Mouse (Mus musculus) kidney, embryonic 16.5 days (tissue): ENCODE measurements around the gene 1700029F12Rik. TPM values are rescaled to one million over a fixed set of nuclear protein-coding genes. Genes with fewer than 3 reads are reported as not detected.

ENCODE experiments used
- ATAC-seq: fragments of 200-750 bp; cut with Nextera tagmentation; 2 replicates; pipeline ENCODE4 v1.8.0; 2017; ENCODE audit warnings: moderate TSS enrichment; ENCODE audit not compliant: low FRiP score, low TSS enrichment
- H3K27ac ChIP-seq: fragments of 300-500 bp; sonication (generic); 2 replicates; pipeline ENCODE4 v1.5.1; 2014; ENCODE audit warnings: low read length
- H3K27me3 ChIP-seq: fragments of 300-500 bp; sonication (generic); 2 replicates; pipeline ENCODE4 v1.6.1; 2014; ENCODE audit warnings: low read length, control low read depth, mixed read lengths; ENCODE audit not compliant: insufficient read depth
- H3K36me3 ChIP-seq: fragments of 300-500 bp; sonication (generic); 2 replicates; pipeline ENCODE4 v1.6.1; 2014; ENCODE audit warnings: low read length, control low read depth, mixed read lengths; ENCODE audit not compliant: insufficient read depth
- H3K4me1 ChIP-seq: fragments of 300-500 bp; sonication (generic); 2 replicates; pipeline ENCODE4 v1.6.1; 2014; ENCODE audit warnings: low read length, control low read depth, mixed read lengths; ENCODE audit not compliant: insufficient read depth
- H3K4me2 ChIP-seq: fragments of 300-500 bp; sonication (generic); replicated peaks from 2 replicates; pipeline ENCODE4 v1.6.1; 2014; ENCODE audit warnings: low read depth, low read length
- H3K4me3 ChIP-seq: fragments of 300-500 bp; sonication (generic); 2 replicates; pipeline ENCODE4 v1.5.1; 2014; ENCODE audit warnings: mild to moderate bottlenecking, low read length
- H3K9ac ChIP-seq: fragments of 300-500 bp; sonication (generic); replicated peaks from 2 replicates; pipeline ENCODE4 v1.6.1; 2014; ENCODE audit warnings: low read length
- H3K9me3 ChIP-seq: fragments of 300-500 bp; sonication (generic); 2 replicates; pipeline ENCODE4 v1.6.1; 2016; ENCODE audit warnings: low read length, control low read depth
- WGBS: fragments of 180-500 bp; shearing (Covaris S2); extraction: QIAGEN DNeasy Blood & Tissue Kit; methylation state at CpG from one replicate; pipeline ENCODE4 v1.1.7; 2014; 5-methylcytosine and 5-hydroxymethylcytosine counted together
- polyA plus RNA-seq: library from polyadenylated mRNA; unstranded; fragments of >200 nt; fragmentation: Nextera tagmentation; extraction: Ambion mirVana; gene quantifications from 2 replicates; pipeline ENCODE4 v1.2.1, GENCODE M21; 2015

1700029F12Rik gene
- polyA plus RNA-seq, 1 experiment from 2014 or later: not detected

DNA sequence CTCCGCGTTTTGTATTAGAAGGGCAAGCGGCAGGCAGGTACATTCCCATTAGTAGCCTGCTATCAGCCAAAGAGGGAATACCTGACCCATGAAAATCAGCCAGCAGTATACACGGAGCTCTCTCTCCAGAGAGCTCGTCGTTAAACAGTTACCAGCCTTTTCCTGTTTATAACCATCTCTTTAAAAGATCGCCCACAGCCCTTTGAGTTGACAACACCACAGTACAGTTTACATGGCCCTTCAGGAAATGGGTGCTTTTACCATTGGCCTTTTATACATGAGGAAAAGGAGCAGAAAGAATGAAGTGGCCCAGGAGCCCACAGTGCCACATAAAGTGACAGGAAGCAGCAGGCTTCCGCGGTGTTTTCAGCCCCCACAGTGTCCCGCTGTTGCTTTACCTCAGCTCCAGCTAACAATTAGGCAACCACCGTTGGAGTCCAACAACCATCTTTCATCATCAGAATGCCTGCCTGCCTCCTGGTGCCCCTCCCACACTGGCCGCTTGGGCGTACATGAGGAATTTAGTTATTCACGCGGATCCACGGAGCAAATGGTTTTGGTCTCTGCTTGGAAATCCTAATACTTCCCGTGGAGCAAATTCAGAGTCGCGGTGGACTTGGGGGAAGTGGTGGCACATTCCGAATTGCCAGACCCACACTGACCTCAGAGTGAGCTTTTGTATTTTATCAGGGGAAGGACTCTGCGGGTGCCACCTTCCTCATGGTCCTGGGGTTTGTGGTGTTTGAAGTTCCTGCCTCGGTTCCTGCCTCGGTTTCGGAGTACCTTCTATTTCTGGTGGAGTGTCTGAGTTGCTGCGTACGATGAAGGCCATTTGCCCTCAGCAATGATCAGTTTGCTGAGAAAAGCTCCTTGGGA, 50.7 kb downstream of the 1700029F12Rik start:
- Histone ChIP-seq H3K36me3 (no peaks in the 10 kb centered on the region), H3K9me3 (no peaks in the 10 kb centered on the region), H3K4me3 (peak overlapping the region; percentile 11; the same call in 1 of the 2 replicates), H3K4me2 (peak overlapping the region; percentile 48), H3K4me1 (peaks cover 22% of the 10 kb centered on the region), H3K27me3 (no peaks in the 10 kb centered on the region), H3K27ac (peak overlapping the region; percentile 35), H3K9ac (no peak overlapping the region; the same call in 1 of the 2 replicates)
- peak; percentile 80 for ATAC-seq
- whole genome bisulfite sequencing: 37% methylated on average over 26 of the region's 26 CpGs

DNA sequence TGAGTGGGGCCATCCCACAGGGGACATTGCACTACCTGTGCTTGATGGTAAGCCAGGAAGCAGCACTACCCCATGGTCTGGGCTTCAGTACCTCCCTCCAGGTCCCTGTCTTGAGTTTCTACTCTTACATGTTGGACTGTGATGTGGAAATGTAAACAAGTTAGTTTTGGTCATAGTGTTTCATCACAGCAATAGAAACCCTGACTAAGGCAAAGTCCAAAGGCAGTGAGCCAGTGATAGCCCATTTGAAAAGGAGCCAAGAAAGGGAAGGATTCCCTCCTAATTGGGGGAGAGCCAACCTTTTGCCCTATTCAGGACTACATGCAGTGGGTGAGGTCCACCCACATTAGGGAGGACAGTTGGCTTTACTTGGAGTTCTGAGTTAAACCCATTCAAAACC, 53.6 kb downstream of the 1700029F12Rik start:
- no peaks in the 10 kb centered on the region for H3K36me3 ChIP-seq
- H3K9ac ChIP-seq: no peak overlapping the region
- H3K27ac ChIP-seq: no peak overlapping the region
- no peaks in the 10 kb centered on the region for H3K27me3 ChIP-seq
- no peak for ATAC-seq
- H3K9me3 ChIP-seq: no peaks in the 10 kb centered on the region
- H3K4me3 ChIP-seq: no peak overlapping the region
- no peak overlapping the region for H3K4me2 ChIP-seq
- peaks cover 17% of the 10 kb centered on the region for H3K4me1 ChIP-seq

DNA sequence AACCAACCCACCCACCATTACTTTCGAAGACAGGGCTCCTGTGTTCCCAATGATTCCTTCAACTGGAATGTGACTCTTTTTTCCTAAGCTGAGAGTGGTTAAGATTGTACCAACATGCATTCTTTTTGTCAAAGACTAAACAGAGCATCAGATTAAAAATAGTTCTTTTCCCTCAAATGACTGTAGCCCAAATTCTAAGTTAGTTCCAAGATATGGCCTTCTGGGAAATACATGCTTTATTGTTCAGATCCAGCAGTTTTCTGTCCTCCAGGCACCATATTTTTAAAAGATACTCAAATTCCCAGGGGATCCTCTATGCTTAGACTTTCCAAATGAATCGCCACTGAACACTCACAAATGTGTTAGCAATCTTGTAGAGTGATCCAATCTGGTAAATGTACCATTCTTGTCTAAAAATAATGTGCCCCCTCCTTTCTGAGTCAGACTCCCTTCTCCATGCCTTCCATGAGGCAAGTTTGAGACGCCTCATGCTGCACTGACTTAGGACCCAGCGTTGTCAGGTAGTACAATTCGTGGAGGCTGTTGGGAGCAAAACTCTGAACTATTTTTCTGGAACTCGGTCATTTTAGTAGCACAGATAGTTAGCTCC, 57.1 kb downstream of the 1700029F12Rik start:
- Histone ChIP-seq H3K27ac (no peak overlapping the region), H3K27me3 (no peaks in the 10 kb centered on the region), H3K4me2 (no peak overlapping the region), H3K4me3 (no peak overlapping the region), H3K9me3 (no peaks in the 10 kb centered on the region), H3K36me3 (no peaks in the 10 kb centered on the region), H3K9ac (no peak overlapping the region), H3K4me1 (no peaks in the 10 kb centered on the region)
- WGBS: 89% methylated on average over 6 of the region's 6 CpGs
- no peak for ATAC-seq

DNA sequence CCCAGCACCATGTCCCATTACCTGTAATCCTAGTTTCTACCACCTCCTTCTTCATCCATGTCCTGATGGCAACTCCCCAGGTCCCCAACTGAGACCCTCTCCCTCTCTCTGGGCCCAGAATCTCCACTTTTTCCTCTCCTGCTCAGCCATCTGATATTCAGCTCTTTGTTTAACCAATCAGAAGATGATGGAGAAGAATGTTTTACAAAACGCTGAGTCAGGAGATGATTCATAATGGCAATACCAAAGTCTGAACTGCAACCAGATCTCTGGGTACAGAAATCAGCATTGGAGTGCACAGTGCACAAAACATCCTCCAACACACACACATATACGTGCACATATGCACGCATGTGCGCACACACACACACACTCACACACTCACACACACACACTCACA, 60.8 kb downstream of the 1700029F12Rik start:
- no peak for ATAC-seq
- Histone ChIP-seq H3K27ac (no peak overlapping the region), H3K4me1 (no peaks in the 10 kb centered on the region)

More for the DNA sequence above, 60.8 kb downstream of the 1700029F12Rik start:
- Histone ChIP-seq H3K36me3 (no peaks in the 10 kb centered on the region), H3K9ac (no peak overlapping the region), H3K9me3 (no peaks in the 10 kb centered on the region), H3K27me3 (no peaks in the 10 kb centered on the region), H3K4me2 (no peak overlapping the region), H3K4me3 (no peak overlapping the region)
- 94% methylated on average over 4 of the region's 4 CpGs for WGBS

Other genes starting within 250 kb of the 1700029F12Rik start
- gene Gcnt4, start 109.7 kb downstream of the 1700029F12Rik start, polyA plus RNA-seq: 1.7 and 1.8 TPM in 2 replicates
- gene Fam169a, start 32.9 kb upstream of the 1700029F12Rik start, polyA plus RNA-seq: 2.3 and 2.4 TPM in 2 replicates
- 3.4 and 11.4 TPM in 2 replicates for gene Gm6169, start 64.9 kb upstream of the 1700029F12Rik start, polyA plus RNA-seq
- gene Gfm2, start 103.6 kb upstream of the 1700029F12Rik start, polyA plus RNA-seq: 33.5 and 39.2 TPM in 2 replicates
- 48.8 and 55.4 TPM in 2 replicates for gene Nsa2, start 103.6 kb upstream of the 1700029F12Rik start, polyA plus RNA-seq
- 40.3 and 44.6 TPM in 2 replicates for gene Hexb, start 164.0 kb upstream of the 1700029F12Rik start, polyA plus RNA-seq
- 13.7 and 14.3 TPM in 2 replicates for gene Enc1, start 206.7 kb upstream of the 1700029F12Rik start, polyA plus RNA-seq